Mouse (Mus musculus) regulatory T cell (primary cell): ENCODE measurements around the gene Kank4.
"Not testable (repeated sequence)": the region's sequence is repeated elsewhere in the genome, so short reads cannot be mapped to it uniquely, and the experiment has no call there.

Experiments used
- in situ Hi-C: fragments of 300-600 bp; cut with MboI, MseI; formaldehyde crosslinking; loops from one replicate; pipeline ENCODE4 v1.15.1; 2025; ENCODE audit warnings: high pct_unique_total_duplicates

Kank4 gene

DNA sequence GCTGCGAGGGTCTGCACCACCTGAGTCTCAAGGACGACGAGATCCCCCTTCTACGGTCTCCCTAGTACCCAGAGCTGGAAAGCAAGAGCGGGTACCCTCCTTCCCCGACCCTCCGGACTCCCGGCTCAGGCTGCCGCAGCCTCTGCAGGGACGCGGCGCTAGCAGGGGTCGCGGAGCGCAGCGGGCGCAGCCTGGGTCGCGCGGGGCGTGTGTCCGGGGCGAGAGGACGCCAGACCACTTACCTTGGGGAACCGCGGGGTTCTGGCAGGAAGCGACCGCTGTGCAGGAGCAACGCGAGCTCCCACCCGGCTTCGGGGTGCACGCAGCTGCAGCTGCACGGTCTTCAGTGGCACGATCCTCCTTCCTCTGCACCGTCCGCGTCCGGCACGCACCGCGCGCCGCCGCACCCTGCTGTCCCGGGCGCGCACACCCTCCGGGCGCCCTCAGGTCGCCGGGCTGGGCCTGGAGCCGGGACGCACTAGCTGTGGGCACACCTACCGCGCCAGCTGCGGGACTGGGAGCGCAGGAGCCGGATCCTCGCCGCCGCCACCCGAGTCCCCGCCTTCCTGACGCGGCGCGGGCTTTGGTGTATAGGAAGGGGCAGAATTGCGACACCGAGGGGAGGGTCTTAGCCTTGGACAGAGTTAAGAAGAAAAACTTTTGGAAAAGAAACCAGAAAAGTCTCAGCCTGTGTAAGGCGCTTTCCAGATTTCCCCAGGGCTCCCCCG is at the start of gene Kank4:
Kank4 (minus strand) TSS at position 354 of the 728 bp plus-strand sequence.
- in situ Hi-C loops = no loop called here

DNA sequence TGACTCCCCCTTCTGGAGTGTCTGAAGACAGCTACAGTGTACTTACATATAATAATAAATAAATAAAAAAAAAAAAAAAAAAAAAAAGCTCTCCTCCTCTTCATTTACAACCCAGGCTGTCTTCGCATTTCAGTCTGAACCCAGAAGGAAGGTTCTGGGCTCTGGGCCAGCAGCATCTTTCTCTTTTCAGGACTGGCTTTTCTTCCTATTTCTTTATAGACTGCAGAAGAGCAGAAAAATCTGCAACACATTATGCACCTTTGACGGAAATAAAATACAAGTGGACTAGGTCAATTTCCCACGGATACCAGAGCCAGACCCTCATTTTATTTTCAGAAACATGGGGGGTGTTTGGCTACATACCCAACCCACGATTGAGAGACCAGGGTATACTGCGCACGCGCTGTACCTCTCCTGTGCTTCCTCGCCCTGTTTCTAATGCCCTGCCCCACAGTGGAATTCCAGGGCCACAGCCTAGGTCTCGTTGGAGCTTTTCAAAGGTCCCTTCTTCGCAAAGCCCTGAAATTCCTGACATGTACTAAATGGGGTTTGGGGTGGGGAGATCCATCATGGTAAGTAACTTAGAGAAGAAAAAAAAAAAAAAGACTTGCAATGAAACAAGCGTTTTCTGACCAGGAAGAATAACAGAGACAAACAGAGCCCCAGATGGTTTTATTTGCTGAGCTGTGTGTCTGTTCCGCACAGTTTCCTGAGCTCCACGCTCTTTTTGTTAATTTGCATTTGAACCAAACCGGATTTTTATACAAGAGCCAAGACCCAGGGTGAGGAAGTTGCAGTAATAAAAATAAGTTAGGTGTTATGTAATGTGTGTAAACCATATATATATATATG is 48.3 kb upstream of the Kank4 start:
- in situ Hi-C loops = no loop called here

DNA sequence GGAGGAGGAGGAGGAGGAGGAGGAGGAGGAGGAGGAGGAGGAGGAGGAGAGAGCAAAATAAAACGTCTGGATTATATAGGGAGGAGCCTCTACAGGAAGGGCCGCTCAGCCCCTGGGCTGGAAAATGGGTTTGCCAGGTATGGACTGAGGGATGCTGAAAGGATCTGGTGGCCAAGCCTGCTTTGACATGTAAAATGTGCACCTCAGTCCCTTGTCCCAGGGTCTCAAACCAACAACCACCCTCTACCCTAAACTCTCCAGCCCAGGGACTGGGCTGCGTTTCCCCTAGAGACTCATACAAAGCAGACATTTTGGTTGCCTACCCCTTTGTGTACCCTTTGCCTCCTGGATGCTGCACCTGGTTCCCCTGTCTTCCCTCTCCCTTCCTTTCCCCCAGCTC is 47.2 kb upstream of the Kank4 start:
- in situ Hi-C loops = no loop called here

DNA sequence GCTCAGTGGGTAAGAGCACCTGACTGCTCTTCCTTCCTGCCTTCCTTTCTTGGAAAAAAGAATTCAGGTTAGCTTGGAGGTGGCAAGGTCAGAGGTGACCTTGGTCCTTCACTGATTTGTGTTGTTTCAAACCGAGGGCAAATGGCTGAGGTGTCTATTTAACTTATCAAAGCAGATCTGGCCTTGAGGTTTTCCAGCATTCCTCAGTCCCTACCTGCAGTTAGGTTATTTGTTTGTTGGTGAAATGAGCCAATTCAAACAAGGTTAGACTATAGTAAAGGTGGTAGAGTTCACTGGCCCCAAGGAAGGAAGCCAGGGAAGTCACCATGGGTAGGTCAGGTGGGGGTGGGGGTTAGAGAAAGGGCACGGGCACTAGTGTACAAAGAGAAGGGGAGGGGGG is 46.8 kb upstream of the Kank4 start:
- in situ Hi-C loops = no loop called here

DNA sequence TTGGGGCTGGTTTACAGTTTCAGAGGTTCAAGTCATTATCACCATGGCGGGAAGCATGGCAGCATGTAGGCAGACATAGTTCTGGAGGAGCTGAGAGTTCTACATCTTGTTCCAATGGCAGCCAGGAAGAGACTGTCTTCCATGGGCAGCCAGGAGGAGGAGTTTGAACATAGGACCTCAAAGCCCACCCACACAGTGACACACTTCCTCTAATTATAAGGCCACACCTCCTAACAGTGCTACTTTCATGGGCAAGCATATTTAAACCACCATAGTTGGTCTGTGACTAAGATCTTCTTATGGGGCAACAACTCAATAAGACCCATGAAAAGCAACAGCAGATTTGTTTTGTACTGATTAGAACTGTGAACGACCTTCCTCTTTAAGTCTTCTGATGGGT is 46.1 kb upstream of the Kank4 start:
- in situ Hi-C loops = no loop called here

DNA sequence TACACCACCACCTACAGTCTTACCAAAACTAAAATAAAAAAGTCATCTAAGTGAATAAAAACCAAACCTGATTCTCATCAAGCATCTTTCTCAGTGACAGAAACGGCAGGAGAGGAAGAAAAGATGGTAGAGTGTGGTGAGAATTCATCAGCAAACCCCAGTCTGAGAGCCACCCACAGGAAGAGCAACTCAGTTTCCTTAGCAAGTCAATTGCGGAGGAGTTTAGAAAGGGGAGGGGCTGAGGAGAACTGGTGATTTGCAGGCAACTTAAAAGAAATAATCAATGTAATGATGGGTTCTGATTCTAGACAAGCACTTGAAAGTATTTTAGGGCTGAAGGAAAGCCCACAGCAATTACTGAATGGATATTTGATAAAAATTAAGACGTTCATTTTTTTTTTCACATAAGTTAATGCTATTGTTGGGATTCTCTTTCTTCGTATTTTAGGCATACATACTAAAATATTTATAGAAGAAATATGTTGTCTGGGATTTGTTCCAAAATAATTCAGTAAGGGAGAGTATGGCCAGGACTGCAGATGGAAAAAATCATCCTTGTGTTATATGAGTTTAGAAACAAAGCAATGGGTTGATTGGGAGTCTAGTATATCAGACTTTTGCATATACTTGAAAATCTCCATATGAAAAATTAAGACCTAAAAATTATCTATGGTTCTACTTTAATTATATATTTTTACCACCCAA is 41.0 kb upstream of the Kank4 start:
- in situ Hi-C loops = no loop called here

DNA sequence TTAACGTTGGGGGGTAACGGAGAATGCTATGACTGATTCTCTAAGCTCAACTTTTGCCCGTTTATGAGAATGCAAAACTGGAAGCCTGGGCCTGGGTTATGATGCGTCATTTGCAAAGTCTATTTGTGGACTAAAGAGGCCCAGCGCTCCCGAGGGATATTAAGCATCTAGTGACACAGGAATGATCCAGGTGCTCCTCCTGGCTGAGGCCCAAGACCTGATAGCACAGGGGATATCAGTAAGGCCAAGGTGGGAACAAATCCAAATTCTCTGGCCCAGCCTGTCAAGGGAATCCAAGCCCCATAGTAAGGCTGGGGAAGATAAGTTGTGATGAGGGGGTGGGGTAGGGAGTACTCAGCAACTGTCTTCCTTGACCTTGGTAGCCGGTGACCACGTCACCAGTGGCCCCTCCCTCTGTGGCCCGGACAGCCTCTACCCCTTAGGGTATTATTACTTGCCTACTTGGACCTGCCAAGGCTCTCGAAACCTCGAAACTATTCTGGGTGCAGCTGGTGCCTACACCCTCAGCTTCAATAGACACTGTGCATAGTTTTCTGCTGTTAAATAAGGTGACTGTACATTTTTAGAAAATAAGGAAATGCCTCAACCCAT is 39.8 kb upstream of the Kank4 start:
- in situ Hi-C loops = no loop called here

DNA sequence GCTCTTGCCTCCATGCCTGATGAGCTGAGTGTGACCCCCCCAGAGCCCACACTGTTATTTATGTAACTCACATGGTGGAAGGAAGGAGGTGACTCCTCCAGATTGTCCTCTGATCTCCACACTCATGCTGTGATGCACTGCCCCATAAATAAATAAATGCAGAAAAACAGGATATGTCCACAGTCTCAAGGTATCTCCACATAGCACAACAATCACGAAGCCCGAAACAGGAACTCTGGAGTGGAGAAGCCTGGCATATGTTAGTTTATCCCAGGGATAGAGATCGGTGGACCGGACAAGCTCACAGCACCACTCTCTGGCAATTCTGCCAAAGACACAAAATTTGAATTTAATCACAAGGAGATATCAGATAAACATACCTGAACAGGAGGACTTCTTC is 36.6 kb upstream of the Kank4 start:
- in situ Hi-C loops = no loop called here

DNA sequence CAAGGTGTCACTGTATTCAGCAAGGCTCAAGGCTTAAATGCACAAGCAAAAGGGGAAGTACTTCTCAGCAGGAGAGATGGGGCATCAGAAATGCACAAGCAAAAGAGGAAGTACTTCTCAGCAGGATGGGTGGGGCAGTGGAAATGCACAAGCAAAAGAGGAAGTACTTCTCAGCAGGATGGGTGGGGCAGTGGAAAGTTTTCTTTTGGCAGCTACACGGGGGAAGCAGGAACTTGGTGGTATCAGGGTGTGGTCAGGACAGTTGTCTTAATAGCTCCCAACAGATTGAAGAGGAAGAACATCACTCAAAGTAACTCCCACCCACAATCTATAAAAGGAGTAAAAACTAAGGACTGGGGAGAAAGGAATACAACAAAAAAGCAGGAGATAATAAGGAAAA is 33.1 kb upstream of the Kank4 start:
- in situ Hi-C loops = not testable (repeated sequence)

DNA sequence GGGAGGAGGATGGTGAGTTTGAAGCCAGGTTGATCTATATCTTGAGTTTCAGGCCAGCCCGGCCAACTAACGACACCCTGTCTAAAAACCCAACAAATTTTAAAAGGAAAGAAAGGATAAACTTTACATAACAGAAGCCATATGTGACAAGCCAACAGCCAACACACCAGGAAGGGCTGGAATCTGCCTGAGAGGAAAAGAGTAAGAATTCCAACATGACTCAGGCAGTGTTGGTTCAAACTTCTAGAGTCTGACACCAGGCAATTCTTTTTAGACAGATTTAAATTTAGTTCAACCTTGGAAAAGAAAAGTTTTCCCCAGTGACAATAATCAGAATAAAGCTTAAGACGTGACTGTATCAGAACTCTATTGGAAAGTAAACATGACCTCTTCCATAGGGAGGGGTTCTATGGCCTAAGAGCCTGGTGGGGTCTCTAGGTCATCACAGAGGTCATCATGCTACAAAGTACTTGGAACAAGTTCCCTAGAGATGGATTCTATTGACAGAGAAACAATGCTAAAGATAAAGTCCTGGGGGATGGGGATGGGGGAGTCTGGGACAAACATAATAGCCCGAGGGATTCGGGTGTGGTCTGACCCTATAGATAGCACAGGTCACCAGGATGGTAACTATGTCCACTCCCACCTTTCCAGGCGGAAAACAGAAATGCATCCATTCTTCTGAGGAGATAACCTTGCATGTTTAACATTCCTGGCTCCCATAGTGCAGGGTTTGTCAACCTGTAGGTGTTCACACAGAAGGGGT is 30.0 kb upstream of the Kank4 start:
- in situ Hi-C loops = no loop called here

DNA sequence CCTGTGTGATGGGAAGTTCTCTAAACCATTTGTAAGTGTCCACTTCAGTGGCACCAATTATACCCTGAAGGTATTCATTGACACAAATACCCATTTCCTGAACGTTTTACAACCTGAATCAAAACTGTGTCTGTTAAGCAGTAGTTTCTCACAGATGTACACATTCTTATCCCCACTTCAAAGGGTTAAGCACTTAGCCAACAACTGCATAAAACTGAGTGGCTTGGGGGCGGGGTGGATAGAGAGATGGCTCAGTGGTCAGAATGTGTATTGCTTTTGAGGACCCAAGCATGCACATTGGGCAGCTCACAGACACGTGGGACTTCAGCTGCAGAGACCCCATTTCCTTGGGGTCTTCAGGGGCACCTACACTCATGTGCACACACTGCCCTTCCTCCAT is 29.1 kb upstream of the Kank4 start:
- in situ Hi-C loops = no loop called here

DNA sequence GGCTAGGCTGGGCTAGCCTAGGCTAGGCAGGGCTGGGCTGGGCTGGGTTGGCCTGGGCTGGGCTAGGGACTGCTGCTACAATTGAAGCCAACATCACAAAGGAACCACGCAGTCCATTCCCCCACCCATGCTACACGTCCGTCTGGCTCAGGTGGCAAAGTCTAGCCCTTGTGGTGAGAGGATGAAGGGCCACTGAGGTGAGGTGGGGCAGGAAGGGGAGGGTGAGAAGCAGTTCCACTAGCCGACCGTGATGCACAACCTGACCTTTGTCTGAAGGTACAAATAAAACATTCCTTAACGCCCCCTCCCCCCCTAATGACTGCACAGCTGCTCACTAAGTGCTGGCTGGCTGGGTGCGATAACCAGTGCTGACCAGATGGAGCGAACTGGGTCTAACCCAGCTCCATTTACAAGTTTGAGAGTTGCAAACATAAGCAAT is 28.4 kb upstream of the Kank4 start:
- in situ Hi-C loops = no loop called here

DNA sequence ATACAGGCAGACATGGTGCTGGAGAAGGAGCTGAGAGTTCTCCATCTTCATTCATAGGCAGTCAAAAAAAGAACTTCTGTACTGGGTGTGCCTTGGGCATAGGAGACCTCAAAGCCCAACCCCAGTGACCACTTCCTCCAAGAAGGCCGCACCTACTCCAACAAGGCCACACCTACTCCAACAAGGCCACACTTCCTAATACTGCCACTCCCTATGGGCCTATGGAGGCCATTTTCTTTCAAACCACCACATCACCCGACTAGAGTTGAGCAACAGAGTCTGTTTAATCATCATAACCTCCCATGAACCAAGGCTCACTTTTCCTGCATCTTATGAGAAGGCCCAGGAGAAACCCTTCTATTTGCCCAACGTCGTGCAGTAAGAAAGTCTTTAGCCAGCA is 27.9 kb upstream of the Kank4 start:
- in situ Hi-C loops = no loop called here

DNA sequence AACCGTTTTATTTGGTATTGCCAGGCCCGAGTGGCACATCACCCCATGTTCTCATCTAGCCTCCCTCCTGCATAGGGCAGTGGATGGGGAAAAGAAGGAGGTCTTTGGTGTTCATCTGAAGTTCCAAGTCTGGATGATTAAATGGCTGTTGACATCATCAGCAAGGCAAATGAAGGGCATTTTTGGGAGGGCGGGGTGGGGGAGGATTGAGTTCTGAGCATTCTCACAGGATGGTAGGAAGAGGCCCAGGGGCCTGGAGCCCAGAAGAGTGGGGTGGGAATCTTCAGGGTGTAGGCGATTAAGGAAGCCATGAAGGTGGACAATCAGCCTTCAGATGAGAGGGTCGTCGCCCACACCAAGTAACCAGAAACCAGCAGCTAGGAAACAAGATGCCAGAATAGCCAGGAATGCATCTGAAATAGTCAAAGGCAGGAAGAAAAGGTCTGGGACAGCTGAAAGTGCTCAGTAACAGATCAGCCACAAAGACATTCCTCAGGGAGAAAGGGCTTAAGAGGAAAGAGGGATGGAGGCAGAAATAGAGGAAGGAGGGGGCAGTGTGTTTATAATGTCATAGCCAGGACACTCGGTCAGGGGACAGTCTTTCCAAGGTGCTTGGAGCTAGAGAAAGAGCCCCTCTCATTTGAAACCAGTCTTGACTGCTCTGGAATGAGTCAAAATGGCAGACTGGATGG is 26.7 kb upstream of the Kank4 start:
- in situ Hi-C loops = no loop called here

DNA sequence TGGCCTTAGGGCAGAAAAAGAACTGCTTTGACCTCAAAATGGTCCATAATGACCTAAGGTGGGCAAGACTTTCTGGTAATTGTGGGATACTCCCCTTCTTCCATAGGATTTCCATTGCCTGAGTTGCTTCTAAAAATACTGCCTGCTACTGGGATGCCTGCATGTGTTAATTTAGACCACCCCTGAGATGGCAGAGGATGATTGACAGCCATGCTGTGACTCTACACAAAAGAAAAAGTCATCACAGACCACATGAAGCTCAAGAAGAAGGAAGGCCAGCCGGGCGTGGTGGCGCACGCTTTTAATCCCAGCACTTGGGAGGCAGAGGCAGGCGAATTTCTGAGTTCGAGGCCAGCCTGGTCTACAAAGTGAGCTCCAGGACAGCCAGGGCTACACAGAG is 23.9 kb upstream of the Kank4 start:
- in situ Hi-C loops = not testable (repeated sequence)

DNA sequence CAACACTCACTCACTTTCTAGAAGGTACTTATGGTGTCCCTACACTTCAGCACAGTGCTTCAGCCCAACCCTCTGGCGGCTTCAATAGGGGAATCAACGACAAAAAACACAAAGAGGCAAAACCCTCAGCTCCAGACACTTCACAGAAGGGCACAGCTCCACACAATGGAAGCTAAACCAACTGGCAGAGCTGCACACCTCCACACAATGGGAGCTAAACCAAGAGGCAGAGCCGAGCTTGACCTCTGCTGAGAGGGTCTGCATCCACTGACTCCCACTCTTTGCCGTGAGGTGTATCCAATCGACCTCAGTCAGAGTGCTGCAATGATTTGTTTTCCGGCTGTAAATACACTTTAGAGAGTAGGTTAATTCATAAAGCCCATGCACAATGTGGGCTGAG is 23.2 kb upstream of the Kank4 start:
- in situ Hi-C loops = no loop called here

DNA sequence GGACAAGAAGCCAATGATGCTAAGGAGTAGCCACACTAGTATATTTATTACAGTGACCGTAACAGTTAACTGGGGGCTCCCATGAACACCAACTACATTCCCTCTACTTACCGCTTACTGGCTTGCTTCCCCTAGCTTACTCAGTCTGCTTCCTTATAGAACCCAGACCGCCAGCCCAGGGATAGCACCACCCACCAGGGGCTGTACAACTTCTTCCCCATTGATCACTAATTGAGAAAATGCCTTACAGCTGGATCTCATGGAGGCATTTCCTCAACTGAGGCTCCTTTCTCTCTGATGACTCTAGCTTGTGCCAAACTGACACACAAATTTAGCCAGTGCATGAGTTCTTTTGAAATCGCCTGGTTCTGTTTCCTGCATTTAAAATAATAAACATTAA is 21.6 kb upstream of the Kank4 start:
- in situ Hi-C loops = no loop called here

DNA sequence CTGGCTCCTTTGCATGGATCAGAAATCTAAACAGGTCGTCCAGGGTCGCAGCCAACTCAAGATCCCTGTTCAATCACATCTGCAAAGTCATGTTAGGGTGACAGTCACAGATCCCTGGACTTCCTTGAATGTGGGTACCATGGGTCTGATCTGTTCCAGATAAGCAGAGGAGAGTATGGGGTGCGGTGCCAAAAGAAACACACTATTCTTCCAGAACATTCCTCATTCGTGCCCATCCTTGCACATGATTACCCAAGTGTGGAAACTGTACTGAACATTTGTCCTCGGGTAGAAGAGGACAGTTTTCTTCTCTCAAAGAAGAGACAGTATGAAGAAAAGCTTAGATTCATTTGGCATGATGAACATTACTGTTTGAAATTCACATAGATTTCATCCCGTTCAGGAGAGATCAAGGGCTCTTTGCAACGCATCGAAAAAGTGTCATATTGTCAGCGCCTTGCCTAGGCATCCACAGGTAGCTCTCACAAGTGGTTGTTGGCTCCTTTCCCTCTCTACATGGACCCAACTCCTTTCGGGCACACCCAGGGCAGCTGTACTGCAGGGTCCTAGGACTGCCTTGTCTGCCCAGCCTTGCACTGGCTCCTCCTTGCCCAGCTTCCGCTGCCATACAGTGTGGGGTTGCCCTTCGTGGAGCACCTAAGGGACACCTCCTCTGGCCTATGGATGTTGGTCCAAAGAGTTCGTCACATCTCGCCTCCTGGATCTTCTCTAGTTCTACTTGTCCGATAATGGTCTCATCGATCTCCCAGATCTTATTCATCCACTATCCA is 20.6 kb upstream of the Kank4 start:
- in situ Hi-C loops = no loop called here

DNA sequence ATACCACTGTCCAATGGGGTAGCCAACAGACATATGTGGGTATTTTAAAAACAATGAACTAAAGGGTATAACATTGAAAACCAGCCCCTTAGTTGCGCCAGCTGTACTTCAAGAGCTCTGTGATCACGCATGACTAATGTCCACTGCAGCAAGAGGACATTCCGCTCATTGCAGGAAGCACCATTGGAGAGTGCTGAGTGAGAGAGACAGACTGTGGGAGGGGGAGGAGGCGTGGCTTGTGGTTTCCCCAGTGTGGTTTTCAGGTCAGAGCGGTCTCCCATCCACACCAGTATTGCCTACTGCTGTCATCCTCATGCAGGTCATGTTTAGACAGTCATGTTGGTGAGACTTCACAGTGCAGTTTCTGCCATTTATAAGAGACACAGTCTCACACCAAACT is 19.2 kb upstream of the Kank4 start:
- in situ Hi-C loops = no loop called here

DNA sequence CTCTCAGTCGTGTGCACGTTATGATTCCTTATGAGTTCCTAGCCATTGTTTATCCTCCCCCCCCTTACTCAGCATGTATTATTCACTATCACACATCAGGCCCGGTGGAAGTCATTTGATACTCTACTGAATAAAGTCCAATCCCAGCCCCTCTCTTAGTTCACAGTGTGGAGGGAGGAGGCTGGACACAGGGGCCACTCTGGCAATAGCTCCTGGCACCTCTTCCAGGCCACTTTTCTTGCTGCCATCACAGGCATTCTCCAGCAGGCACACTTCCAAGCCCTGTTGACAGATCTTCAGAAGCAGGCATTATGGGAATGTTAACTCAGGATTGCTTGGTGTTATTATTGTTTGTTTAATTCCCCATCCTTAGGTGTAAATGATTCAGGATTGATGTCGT is 17.4 kb upstream of the Kank4 start:
- in situ Hi-C loops = no loop called here
